Mouse (Mus musculus) embryonic fibroblast, embryonic 13.5 days (primary cell): ENCODE results near the gene 4930426L09Rik. TPM values are rescaled to one million over a fixed set of nuclear protein-coding genes. Genes with fewer than 3 reads are reported as not detected.

ENCODE experiments used
- H3K27ac ChIP-seq: 2 replicates; pipeline ENCODE4 v1.5.1; 2012; ENCODE audit warnings: low read length, control low read depth, inconsistent platforms; ENCODE audit not compliant: insufficient read depth
- H3K4me1 ChIP-seq: 2 replicates; pipeline ENCODE4 v1.6.1; 2011; ENCODE audit warnings: low read length; ENCODE audit not compliant: control insufficient read depth, insufficient read depth
- H3K4me3 ChIP-seq: 2 replicates; pipeline ENCODE4 v1.5.1; 2011; ENCODE audit warnings: mild to moderate bottlenecking, control low read depth, low read length; ENCODE audit not compliant: insufficient read depth
- CTCF ChIP-seq: IDR thresholded peaks from 2 replicates; pipeline ENCODE4 v1.5.1; 2011; ENCODE audit warnings: mild to moderate bottlenecking, control low read depth, low read length, moderate library complexity, borderline replicate concordance; ENCODE audit not compliant: insufficient read depth
- POLR2A ChIP-seq: IDR thresholded peaks from 2 replicates; pipeline ENCODE4 v1.6.1; 2011; ENCODE audit warnings: low read depth, mild to moderate bottlenecking, control low read depth, low read length, moderate library complexity
- polyA plus RNA-seq: library from polyadenylated mRNA; stranded (reverse); fragments of >200 nt; gene quantifications from 2 replicates; pipeline ENCODE4 v1.2.4, GENCODE M21; 2011; ENCODE audit warnings: low read depth; ENCODE audit not compliant: missing spikeins, insufficient read length

4930426L09Rik gene
- polyA plus RNA-seq, 1 experiment = 5.6 TPM

- TF ChIP-seq CTCF = no peak
- peaks cover 3% of the 10 kb centered on the region; the same call in 1 of the 2 replicates for H3K4me1 ChIP-seq
- no peak overlapping the region for H3K27ac ChIP-seq
Observed at GRCm38 (mm10) chr2:18969066-18969681, 29.0 kb upstream of the 4930426L09Rik start.

GRCm38 (mm10) chr2:18970461-18970860 is 27.7 kb upstream of the 4930426L09Rik start:
- no peak overlapping the region for H3K27ac ChIP-seq
- TF ChIP-seq POLR2A (no peak), CTCF (no peak)
- H3K4me3 ChIP-seq = no peak overlapping the region
- H3K4me1 ChIP-seq = peaks cover 3% of the 10 kb centered on the region; the same call in 1 of the 2 replicates

More at GRCm38 (mm10) chr2:18969066-18969681, 29.0 kb upstream of the 4930426L09Rik start:
- no peak overlapping the region for H3K4me3 ChIP-seq

- Histone ChIP-seq H3K4me3 (no peak overlapping the region), H3K27ac (no peak overlapping the region), H3K4me1 (peaks cover 3% of the 10 kb centered on the region; the same call in 1 of the 2 replicates)
- TF ChIP-seq POLR2A = no peak
- TF ChIP-seq CTCF = no peak
Observed at GRCm38 (mm10) chr2:18971564-18971963, 26.6 kb upstream of the 4930426L09Rik start.

DNA sequence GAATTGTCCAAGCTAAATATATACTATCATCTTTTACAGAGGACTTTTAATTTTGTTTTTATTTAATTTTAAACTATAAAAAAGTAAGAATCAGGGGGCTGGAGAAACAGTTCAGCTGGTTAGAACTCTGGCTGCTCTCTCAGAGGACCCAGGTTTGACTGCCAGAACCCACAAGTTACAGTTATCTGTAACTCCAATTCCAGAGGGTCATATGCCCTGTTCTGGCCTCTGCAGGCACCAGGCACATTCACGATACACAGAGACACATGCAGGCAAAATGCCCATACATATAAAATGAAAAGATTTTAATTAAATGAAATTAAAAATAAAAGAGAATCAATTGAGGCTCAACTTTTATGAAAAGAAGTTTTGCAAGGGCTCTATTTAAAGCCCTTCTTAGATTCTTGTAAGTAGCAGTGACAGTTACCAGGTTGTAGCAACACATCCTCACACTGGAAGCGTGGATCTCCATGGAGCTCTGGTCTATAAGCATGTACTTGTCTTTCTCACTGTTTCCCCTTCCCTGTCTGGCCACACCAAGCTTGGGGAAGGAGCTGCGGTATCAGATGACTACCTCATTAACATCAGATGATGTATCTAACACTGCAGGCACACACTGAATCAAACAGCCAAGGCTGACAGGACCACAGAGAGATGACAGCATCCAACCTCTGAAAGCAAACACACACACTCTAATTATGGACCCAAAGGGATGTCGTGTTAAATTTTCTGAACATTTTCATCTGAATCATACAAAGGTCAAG is 23.1 kb upstream of the 4930426L09Rik start:
- H3K4me1 ChIP-seq = peaks cover 3% of the 10 kb centered on the region; the same call in 1 of the 2 replicates
- TF ChIP-seq CTCF (no peak), POLR2A (no peak)
- no peak overlapping the region for H3K4me3 ChIP-seq
- no peak overlapping the region for H3K27ac ChIP-seq

- H3K4me3 ChIP-seq = no peak overlapping the region
- H3K4me1 ChIP-seq = no peaks in the 10 kb centered on the region; the same call in 1 of the 2 replicates
- no peak overlapping the region for H3K27ac ChIP-seq
- no peak for TF ChIP-seq CTCF
- TF ChIP-seq POLR2A = no peak
Observed at GRCm38 (mm10) chr2:18976175-18976574, 22.0 kb upstream of the 4930426L09Rik start.

DNA sequence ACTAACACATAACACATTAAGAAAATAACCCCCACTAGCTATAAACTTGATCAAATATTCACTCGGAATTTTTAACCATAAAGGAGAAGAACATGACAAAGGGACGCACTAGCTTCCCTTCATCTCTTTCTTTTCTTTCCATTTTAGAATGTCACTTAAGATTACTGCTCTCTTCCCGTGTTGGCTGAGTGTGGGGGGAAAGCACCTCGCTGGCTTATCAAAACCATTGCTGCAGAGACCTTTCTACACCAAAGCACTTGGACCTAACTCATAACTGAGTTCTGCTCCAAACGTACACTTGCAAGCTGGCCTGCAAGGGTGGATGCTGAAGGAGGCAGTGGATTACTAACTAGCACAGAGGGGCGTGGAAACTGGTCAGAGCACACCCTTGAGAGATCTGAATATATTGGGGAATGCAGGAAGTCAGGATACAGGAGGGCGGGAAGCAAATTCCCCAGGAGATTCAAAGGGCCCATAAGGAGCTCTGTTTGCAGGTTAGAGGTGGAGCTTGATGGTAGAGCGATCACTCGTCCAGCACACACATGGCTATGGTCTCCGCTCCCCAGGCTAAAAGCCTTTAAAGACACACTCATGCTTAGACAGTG is 20.8 kb upstream of the 4930426L09Rik start:
- Histone ChIP-seq H3K4me1 (no peaks in the 10 kb centered on the region; the same call in 1 of the 2 replicates), H3K4me3 (no peak overlapping the region), H3K27ac (no peak overlapping the region)
- TF ChIP-seq CTCF (no peak), POLR2A (no peak)

GRCm38 (mm10) chr2:18979046-18979445 is 19.1 kb upstream of the 4930426L09Rik start:
- TF ChIP-seq POLR2A (no peak), CTCF (no peak)
- H3K4me3 ChIP-seq = no peak overlapping the region

DNA sequence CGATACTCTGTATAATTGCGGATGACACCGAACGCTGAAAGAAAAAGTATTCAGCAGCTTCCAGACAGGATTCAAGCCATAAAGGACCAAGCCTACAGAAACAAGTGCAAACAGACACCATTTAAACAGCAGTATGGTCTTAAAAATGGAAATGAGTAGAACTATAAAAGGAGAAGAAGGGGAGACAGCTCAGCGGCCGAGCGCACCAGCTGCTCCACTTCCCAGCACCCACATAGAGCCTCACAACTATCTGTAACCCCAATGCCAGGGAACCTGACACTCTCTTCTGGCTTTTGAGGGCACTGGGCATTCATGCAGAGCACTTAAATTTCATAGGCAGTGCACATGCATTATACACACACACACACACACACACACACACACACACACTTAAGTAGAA is 18.5 kb upstream of the 4930426L09Rik start:
- H3K4me1 ChIP-seq = no peaks in the 10 kb centered on the region; the same call in 1 of the 2 replicates
- H3K4me3 ChIP-seq = no peak overlapping the region
- no peak for TF ChIP-seq CTCF
- TF ChIP-seq POLR2A = no peak
- no peak overlapping the region for H3K27ac ChIP-seq

More at GRCm38 (mm10) chr2:18979046-18979445, 19.1 kb upstream of the 4930426L09Rik start:
- no peak overlapping the region for H3K27ac ChIP-seq
- no peaks in the 10 kb centered on the region; the same call in 1 of the 2 replicates for H3K4me1 ChIP-seq

- no peak for TF ChIP-seq CTCF
- no peak for TF ChIP-seq POLR2A
- no peak overlapping the region for H3K4me3 ChIP-seq
Observed at GRCm38 (mm10) chr2:18982581-18982980, 15.6 kb upstream of the 4930426L09Rik start.

GRCm38 (mm10) chr2:18983546-18983945 is 14.6 kb upstream of the 4930426L09Rik start:
- TF ChIP-seq CTCF (no peak), POLR2A (no peak)

More at GRCm38 (mm10) chr2:18982581-18982980, 15.6 kb upstream of the 4930426L09Rik start:
- Histone ChIP-seq H3K4me1 (no peaks in the 10 kb centered on the region; the same call in none of the 2 replicates), H3K27ac (no peak overlapping the region)

More at GRCm38 (mm10) chr2:18983546-18983945, 14.6 kb upstream of the 4930426L09Rik start:
- Histone ChIP-seq H3K4me1 (no peaks in the 10 kb centered on the region; the same call in none of the 2 replicates), H3K4me3 (no peak overlapping the region), H3K27ac (no peak overlapping the region)
